Comparison of ENCODE assay signal across 14 mouse cellular contexts in the genomic region with DNA sequence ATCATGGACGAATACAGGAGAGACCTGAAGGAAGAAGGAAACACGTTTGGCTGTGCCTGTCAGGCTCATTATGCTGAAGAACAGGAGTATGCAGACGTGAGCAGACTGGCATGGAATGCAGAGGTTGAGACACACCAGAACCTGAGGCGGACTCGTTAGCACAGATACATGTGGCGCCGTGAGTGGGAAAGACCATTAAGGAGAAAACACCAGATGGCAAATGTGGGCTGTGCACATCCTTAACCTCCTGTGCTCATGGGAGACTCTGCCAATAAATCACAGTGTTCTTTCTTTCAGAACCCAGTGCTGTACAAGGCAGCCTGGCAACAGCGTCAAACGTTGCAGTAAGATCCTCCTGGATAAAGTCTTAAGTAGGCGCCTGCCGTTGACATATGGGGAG. TPM values are rescaled to one million over a fixed set of nuclear protein-coding genes. Genes with fewer than 3 reads are reported as not detected.
DNase-seq lines count a peak whose midpoint lies in the region; ATAC-seq lines count a peak whose summit lies in the region.
"Had no signal": no experiment of that assay in that cellular context is flagged by ENCODE, and none has a peak within 500 bp of the region (broad histone marks: within the 10 kb centered on the region; RNA-seq: fewer than 3 reads in every experiment).

No protein-coding gene starts in this region.

- H3K4me3 ChIP-seq in neural tube, embryonic 11.5 days (ENCODE audit: low read depth, low read length), result no peak overlapping the region
- H3K4me3 ChIP-seq: embryonic facial prominence, embryonic 12.5 days; myocyte had no signal

- H3K4me1 ChIP-seq in neural tube, embryonic 11.5 days (ENCODE audit: control insufficient read depth, insufficient read depth, low read length), result no peaks in the 10 kb centered on the region
- H3K4me1 ChIP-seq: embryonic facial prominence, embryonic 12.5 days had no signal

- H3K4me2 ChIP-seq in neural tube, embryonic 11.5 days (ENCODE audit: low read depth), result no peak overlapping the region
- H3K4me2 ChIP-seq: embryonic facial prominence, embryonic 12.5 days had no signal

- H3K27me3 ChIP-seq in neural tube, embryonic 11.5 days (ENCODE audit: control insufficient read depth, insufficient read depth, low read length), result no peaks in the 10 kb centered on the region
- H3K27me3 ChIP-seq: embryonic facial prominence, embryonic 12.5 days had no signal

- 55% methylated on average over 11 of the region's 11 CpGs for WGBS in neural tube, embryonic 11.5 days

- H3K27ac ChIP-seq in neural tube, embryonic 11.5 days (ENCODE audit: low read depth, low read length), result no peak overlapping the region
- H3K27ac ChIP-seq: embryonic facial prominence, embryonic 12.5 days had no signal

- intact Hi-C loops in heart, postnatal 36 days (cut with DNase I), result loop anchor here (5.0 kb wide), 1 partner anchor 138 kb away; no protein-coding TSS in a partner anchor

- no peaks in the 10 kb centered on the region for H3K36me3 ChIP-seq in neural tube, embryonic 11.5 days (ENCODE audit: control insufficient read depth, insufficient read depth, low read length)
- H3K36me3 ChIP-seq: embryonic facial prominence, embryonic 12.5 days had no signal

- peak; percentile 74 for DNase-seq in heart, adult 11 months
- no peak for DNase-seq in heart, postnatal 36 days
- peak; percentile 3 for DNase-seq in cerebellum, adult 9-11 months
- DNase-seq in layer of hippocampus, adult 11-12 months (ENCODE audit: low spot score), result peak; percentile 71
- peak; percentile 23 for DNase-seq in neural tube, embryonic 11.5 days (ENCODE audit: low spot score)
- no peak for DNase-seq in urinary bladder, adult 2 months (ENCODE audit: low spot score)
- no peak for DNase-seq in adrenal gland, postnatal 14 days
- no peak for DNase-seq in lung, postnatal 36 days
- DNase-seq: thymus, postnatal 14 days had no signal

- ATAC-seq in neural tube, embryonic 11.5 days (ENCODE audit: insufficient read depth, low FRiP score, low TSS enrichment), result peak; percentile 68

- H3K9ac ChIP-seq in neural tube, embryonic 11.5 days (ENCODE audit: low read length), result no peak overlapping the region
- H3K9ac ChIP-seq: embryonic facial prominence, embryonic 12.5 days had no signal

- H3K9me3 ChIP-seq in neural tube, embryonic 11.5 days (ENCODE audit: control insufficient read depth, low read length), result no peaks in the 10 kb centered on the region
- H3K9me3 ChIP-seq: embryonic facial prominence, embryonic 12.5 days had no signal

RNA-seq across cellular contexts. Expression of a gene that starts 20.7 kb away (rescaled TPM):
- total RNA-seq in heart, postnatal 36 days (2021), result not detected
- not detected in 2 replicates for polyA plus RNA-seq in neural tube, embryonic 11.5 days (2014; fragmentation: Nextera tagmentation; extraction: Ambion mirVana)
- not detected in 2 replicates for polyA plus RNA-seq in urinary bladder, adult 2 months (2012; rRNA removed)
- not detected in 2 replicates for total RNA-seq in adrenal gland, postnatal 14 days (2021)
- total RNA-seq: liver, adult 2 months had no signal
- polyA plus RNA-seq: C2C12; embryonic facial prominence, embryonic 12.5 days; heart, postnatal 0 days; liver, adult 2 months; myocyte had no signal

Comparison
In these comparisons a context has a peak if more than half of its experiments do, and no peak if none do; other contexts are left out.
1. DNase-seq: peak in heart, adult 11 months (single experiment), cerebellum, adult 9-11 months (single experiment), layer of hippocampus, adult 11-12 months (single experiment) and neural tube, embryonic 11.5 days (single experiment); none in heart, postnatal 36 days (0 of 2), urinary bladder, adult 2 months (single experiment), adrenal gland, postnatal 14 days (single experiment) and lung, postnatal 36 days (single experiment).